Mouse (Mus musculus) lung, adult 2 months (tissue): ENCODE data around the gene Aph1c.

Experiments
- CTCF ChIP-seq: fragments of 200-500 bp; IDR thresholded peaks from 2 replicates; pipeline ENCODE4 v1.5.1; 2011; ENCODE audit warnings: mild to moderate bottlenecking, low read length, control low read depth; ENCODE audit not compliant: insufficient read depth
- POLR2A ChIP-seq: fragments of 200-500 bp; IDR thresholded peaks from 2 replicates; pipeline ENCODE4 v1.6.1; 2011; ENCODE audit warnings: low read depth, mild to moderate bottlenecking, control low read depth, low read length, borderline replicate concordance; ENCODE audit errors: extremely low read depth

GRCm38 (mm10) chr9:66876577-66876976, 42.1 kb upstream of the Aph1c start:
- TF ChIP-seq CTCF (no peak), POLR2A (no peak)
